Mouse (Mus musculus) cortical plate, adult 2 months (tissue): ENCODE data around the gene Irf4. TPM values are rescaled to one million over a fixed set of nuclear protein-coding genes. Genes with fewer than 3 reads are reported as not detected.

Experiments
- H3K27ac ChIP-seq: fragments of 200-500 bp; 2 replicates; pipeline ENCODE4 v1.5.1; 2012; ENCODE audit warnings: low read length, control low read depth, inconsistent platforms; ENCODE audit not compliant: insufficient read depth
- H3K4me1 ChIP-seq: fragments of 200-500 bp; 2 replicates; pipeline ENCODE4 v1.6.1; 2011; ENCODE audit warnings: low read length; ENCODE audit not compliant: control insufficient read depth, insufficient read depth
- H3K4me3 ChIP-seq: fragments of 200-500 bp; 2 replicates; pipeline ENCODE4 v1.5.1; 2011; ENCODE audit warnings: mild to moderate bottlenecking, low read length, control low read depth; ENCODE audit not compliant: insufficient read depth
- CTCF ChIP-seq: fragments of 200-500 bp; IDR thresholded peaks from 2 replicates; pipeline ENCODE4 v1.5.1; 2011; ENCODE audit warnings: mild to moderate bottlenecking, control low read depth, low read length; ENCODE audit not compliant: insufficient read depth; ENCODE audit errors: extremely low read depth
- POLR2A ChIP-seq: fragments of 200-500 bp; IDR thresholded peaks from 2 replicates; pipeline ENCODE4 v1.6.1; 2011; ENCODE audit warnings: mild to moderate bottlenecking, low read length, control low read depth; ENCODE audit not compliant: insufficient read depth; ENCODE audit errors: extremely low read depth
- polyA plus RNA-seq: library from polyadenylated mRNA; depleted of rRNA; stranded (reverse); fragments of >200 nt; gene quantifications from 2 replicates; pipeline ENCODE4 v1.2.3, GENCODE M21; 2012; rRNA removed

Gene Irf4
- polyA plus RNA-seq, result 0.25 and 0.30 TPM in 2 replicates

DNA sequence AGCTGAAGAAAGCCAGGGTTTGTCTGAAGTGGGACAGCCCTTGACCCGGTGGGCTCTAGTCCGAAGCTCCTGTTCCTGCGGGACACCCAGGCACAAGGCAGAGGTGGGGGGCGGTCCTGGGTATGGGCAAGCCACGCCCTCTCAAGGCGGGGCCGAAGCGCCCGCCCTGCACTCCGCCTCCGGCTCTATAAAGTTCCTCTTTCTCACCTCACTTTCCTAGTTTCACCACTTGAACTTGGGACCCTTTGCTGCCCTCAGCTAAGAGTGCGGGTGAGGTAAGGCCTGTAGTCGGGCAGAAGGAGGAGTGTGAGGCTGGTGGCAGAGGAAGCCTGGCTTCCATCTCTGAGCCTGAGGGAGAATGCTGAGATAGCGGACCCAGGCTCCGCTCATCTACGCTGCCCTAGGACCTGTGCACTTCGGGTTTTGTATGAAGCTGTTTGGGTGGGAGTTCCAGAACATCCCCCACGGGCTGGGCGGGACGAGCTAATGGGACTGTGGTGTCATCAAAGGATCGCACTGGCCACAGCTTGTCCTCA is at the start of gene Irf4:
Gene Irf4 (plus strand): TSS at position 206 of the 536 bp plus-strand sequence.
- no peak within 1 kb of the TSS for H3K27ac ChIP-seq
- H3K4me1 ChIP-seq, result no peaks in the 10 kb centered on the region; the same call in 1 of the 2 replicates
- TF ChIP-seq CTCF, result no peak
- no peak for TF ChIP-seq POLR2A
- H3K4me3 ChIP-seq, result peak within 1 kb of the TSS; percentile 34; the same call in 1 of the 2 replicates

DNA sequence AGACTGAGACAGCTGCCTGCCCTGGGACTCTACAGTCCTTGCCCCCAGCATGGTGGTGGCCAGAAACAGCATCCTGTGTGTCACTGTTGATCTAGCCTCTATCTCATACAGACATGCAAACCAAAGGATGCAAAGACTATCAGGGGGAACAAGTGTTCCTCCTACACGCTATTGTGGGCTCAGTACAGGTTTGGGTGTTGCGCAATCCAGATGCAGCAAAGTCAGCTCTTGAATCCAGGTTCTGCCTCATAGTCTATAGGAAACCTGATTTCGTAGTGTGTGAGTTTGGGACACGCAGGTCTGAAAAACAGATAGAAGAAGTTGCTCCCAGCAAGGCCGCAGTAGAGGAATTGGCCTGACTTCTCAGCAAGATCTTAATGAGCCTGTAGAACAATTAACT is 46.3 kb upstream of the Irf4 start:
- no peak overlapping the region for H3K27ac ChIP-seq
- H3K4me1 ChIP-seq, result peaks cover 1% of the 10 kb centered on the region; the same call in 1 of the 2 replicates
- no peak overlapping the region for H3K4me3 ChIP-seq
- TF ChIP-seq CTCF (no peak), POLR2A (no peak)

DNA sequence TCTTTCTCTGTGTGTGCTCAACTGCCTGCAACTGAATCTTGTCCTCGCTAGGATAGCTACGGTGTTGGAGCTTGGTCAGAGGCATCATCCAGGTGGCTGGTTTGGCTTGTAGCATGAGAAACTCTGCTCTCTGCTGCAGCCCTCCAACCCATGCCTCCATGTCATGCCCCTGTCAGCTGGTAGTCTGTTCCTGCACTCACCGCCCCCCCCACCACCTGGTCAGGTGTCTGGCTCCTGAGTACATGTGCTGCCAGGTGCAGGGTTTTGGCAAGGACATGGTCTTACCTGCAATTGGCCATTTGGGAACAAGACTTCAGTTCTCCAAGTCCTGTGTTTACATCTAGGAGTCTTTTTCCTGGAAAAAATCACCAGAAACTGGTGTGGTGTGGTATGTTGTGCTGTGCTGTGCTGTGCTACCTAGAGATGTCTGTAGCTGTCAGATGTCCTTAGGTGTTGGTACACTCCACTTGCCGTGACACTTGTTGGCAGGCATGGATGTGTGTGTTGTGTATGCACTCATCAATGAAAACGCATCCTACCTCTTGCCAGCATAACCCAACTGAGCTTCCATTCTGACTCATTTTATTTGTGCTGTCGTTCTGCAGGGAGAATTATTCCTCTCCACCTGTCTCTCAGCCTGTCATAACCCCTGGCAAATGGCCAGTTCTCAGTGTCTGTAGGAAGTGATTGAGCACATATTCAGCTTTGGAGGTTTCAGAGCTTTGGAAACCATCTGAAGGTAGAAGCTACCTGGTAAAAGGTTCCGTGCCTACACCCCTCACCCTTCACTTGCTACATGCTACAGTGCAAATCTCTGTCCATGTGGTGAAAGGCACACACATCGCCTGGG is 44.6 kb upstream of the Irf4 start:
- H3K4me3 ChIP-seq, result no peak overlapping the region
- TF ChIP-seq POLR2A, result no peak
- no peak for TF ChIP-seq CTCF
- peaks cover 1% of the 10 kb centered on the region; the same call in 1 of the 2 replicates for H3K4me1 ChIP-seq
- H3K27ac ChIP-seq, result no peak overlapping the region

- TF ChIP-seq POLR2A (no peak), CTCF (no peak)
- no peak overlapping the region for H3K4me3 ChIP-seq
- no peaks in the 10 kb centered on the region for H3K4me1 ChIP-seq
- H3K27ac ChIP-seq, result no peak overlapping the region
Measured at GRCm38 (mm10) chr13:30711066-30711465, 38.0 kb upstream of the Irf4 start.

- no peaks in the 10 kb centered on the region for H3K4me1 ChIP-seq
- TF ChIP-seq CTCF (no peak), POLR2A (no peak)
- H3K27ac ChIP-seq, result no peak overlapping the region
- H3K4me3 ChIP-seq, result no peak overlapping the region
Measured at GRCm38 (mm10) chr13:30711711-30712110, 37.3 kb upstream of the Irf4 start.

- Histone ChIP-seq H3K27ac (no peak overlapping the region), H3K4me3 (no peak overlapping the region), H3K4me1 (no peaks in the 10 kb centered on the region)
- no peak for TF ChIP-seq POLR2A
- no peak for TF ChIP-seq CTCF
Measured at GRCm38 (mm10) chr13:30712280-30712679, 36.7 kb upstream of the Irf4 start.

DNA sequence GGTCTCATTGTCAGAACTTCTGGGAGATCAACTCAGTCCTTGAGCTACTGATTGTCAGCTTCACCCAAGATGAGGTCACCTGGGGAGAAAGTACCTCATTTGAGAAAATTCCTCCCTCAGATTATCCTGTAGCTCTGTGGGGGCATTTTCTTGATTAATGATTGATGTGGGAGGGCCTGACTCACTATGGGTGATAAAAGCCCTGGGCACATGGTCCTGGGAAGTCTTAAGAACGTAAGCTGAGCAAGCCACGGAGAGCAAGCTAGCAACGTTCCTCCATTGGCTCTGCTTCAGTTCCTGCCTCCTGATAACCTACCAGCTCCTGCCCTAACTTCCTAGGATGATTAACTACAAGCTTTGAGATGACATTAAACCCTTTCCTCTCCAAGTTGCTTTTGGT is 35.4 kb upstream of the Irf4 start:
- TF ChIP-seq CTCF, result no peak
- TF ChIP-seq POLR2A, result no peak
- Histone ChIP-seq H3K27ac (no peak overlapping the region), H3K4me3 (no peak overlapping the region), H3K4me1 (no peaks in the 10 kb centered on the region)

GRCm38 (mm10) chr13:30714552-30714951 is 34.5 kb upstream of the Irf4 start:
- TF ChIP-seq CTCF, result no peak
- no peak for TF ChIP-seq POLR2A
- H3K4me3 ChIP-seq, result no peak overlapping the region
- H3K4me1 ChIP-seq, result no peaks in the 10 kb centered on the region
- no peak overlapping the region for H3K27ac ChIP-seq

DNA sequence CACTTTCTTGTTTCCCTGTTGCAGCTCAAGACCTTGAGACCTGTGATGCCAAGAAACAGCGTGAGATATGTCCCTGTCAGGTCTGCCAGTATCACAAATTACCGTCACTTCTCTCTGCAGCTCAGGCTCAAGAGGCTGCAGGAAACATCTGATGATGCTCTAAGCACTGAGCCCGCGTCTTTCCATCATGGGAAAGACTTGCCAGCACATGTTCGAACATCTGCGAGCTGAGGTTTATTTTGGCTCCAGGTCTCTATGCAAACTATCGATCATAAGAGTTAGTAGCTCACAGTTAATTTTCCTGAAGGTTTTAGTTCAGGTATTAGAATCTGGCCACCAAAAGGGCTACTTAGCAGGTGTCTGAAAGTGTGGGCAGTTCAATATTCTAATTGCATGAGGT is 34.0 kb upstream of the Irf4 start:
- TF ChIP-seq POLR2A, result no peak
- TF ChIP-seq CTCF, result no peak
- H3K4me3 ChIP-seq, result no peak overlapping the region
- H3K27ac ChIP-seq, result no peak overlapping the region
- no peaks in the 10 kb centered on the region for H3K4me1 ChIP-seq

- TF ChIP-seq POLR2A (no peak), CTCF (no peak)
- Histone ChIP-seq H3K27ac (no peak overlapping the region), H3K4me1 (no peaks in the 10 kb centered on the region), H3K4me3 (no peak overlapping the region)
Measured at GRCm38 (mm10) chr13:30715573-30715972, 33.5 kb upstream of the Irf4 start.
